Mouse (Mus musculus): ENCODE measurements at regions not wholly inside any gene's neighbourhood (a gene's known extent, or its start where the extent isn't known, plus 50 kb on each side); places are given as distances from the start of the nearest gene placed in this dataset.

DNA sequence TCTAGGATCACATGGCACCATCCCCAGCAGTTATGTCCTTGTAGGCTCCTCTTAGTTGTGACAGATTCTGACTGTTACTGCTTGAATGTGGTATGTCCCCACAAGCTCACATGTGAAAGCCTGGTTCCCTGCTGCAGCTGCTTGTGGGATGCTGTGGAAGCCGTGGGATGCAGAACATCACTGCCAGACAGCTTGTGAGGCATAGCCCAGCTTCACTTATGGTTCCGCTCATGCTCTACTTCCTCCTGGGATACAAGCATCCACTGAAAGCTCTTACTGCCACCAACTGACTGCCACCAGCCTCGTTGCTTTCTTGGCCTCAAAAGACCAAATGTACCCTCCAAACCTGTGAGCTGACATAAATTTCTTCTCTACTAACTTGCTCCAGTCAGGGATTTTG lies 167.7 kb upstream of the Ccdc122 start:
- DNase-seq (ENCODE audit: low read depth, low spot score), result no peak

DNA sequence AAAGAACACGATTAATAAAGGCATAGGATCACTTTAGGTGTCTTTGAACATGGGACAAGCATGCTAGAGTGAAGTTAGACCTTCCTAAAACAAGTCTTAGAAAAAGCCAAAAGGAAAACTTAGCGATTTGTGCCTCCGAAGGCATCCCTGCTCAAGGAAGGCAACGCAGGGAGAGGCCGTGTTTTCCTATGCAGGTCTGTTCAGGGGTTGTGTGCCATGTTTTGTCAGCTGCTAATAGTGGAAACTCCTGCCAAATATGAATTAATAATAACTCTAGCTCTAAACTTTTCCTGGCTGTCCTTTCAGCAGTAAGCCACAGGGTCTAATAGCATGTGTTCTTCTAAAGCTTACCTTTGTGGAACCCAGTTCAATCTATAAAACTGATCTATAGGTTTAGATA lies 168.4 kb upstream of the Ccdc122 start:
- DNase-seq (ENCODE audit: low read depth, low spot score), result no peak

DNA sequence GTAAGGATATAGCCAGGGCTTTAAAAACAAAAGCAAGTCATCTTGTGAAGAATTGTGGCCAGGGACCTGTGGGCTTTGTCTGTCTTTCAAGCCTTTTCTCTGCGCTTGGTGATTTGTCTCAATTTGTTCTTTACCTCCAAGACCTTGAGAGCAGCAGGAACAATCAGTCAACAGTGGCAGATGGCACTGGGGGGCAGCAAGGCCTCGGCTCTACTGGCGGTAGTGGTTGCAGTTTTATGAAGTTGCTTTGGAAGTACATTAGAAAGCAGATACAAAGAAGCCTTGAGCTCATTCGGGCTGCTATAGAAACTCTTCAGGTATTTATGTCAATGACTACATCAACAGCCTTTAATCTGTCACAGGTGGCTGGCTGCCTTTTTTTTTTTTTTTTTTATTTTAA lies 171.9 kb upstream of the Ccdc122 start:
- no peak for DNase-seq (ENCODE audit: low read depth, low spot score)

DNA sequence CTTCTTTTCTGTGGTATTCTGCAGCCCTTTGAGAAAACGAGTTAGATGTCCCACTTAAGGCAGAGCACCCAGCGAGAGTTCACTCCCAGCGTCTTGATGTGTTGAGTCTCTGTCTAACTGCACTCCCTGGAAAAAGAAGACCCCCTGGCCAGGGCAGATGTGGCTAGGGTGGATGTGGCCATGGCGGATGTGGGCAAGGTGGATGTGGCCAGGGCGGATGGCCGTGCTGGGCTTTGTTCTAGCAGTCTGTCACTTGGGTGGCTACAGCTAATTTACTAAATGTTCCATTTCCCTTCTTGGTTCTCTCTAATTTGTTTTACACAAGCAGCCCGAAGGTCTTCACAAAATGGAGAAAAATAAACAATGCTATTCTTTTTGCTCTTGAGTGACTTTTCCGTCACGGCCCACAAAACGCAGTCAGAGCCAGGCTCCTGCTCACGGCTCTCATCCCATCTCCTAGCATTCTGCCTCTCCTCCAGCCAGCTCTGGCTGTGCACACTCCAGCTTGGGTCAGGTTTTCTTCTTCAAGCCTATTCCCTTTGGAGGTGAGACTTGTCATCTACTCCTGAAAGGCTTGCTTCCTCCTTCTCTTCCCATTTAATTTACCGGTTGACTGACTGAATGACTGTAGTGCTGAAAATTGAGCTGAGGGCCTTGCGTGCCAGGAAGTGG lies 173.4 kb upstream of the Ccdc122 start:
- no peak for DNase-seq (ENCODE audit: low read depth, low spot score)

DNA sequence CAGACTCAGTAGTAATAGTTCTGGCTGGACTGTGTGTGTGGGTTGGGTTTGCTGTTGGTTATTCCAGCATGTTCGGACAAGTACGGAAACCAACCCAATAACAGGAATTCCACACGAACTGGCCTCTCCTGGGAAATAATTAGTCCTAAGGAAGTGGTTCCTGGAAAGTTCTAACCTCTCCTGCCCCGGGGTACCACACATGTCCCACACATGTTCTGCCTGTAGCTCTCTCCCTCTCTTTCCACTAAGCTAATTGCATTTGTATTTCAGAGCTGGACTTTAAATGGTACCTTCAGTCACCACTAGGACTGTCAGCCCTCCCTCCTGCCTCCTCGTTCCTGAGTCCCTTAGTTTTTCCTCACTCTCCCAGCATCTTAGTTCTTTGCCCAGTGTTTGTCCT lies 178.2 kb upstream of the Ccdc122 start:
- no peak for DNase-seq (ENCODE audit: low read depth, low spot score)

DNA sequence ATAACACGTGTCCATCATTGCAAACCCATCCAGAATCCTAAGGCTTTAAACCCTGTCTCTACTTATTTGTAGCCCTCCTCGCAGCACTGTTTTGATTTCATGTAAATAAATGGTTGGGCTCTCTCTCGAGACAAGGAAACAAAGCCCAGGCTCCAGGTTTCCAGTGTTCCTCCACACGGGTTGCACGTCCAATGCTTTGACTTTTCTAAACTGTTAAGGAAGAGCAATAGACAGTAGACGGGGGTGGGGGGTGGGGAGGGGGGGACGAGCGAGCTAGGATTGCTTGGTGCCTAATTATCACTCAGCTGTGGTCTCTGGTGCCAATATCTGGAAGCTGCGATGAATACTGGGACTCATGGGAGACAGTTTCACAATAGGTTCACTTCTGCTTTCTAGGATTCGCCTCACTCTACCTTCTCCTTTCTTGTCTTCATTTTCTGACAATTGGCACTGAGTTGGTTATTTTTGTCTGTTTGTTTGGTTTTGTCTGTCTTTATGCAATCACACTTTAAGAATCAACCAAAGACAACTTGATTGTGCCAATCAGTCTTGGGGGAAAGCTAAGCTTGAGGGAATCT lies 179.3 kb upstream of the Ccdc122 start:
- DNase-seq (ENCODE audit: low read depth, low spot score), result no peak

DNA sequence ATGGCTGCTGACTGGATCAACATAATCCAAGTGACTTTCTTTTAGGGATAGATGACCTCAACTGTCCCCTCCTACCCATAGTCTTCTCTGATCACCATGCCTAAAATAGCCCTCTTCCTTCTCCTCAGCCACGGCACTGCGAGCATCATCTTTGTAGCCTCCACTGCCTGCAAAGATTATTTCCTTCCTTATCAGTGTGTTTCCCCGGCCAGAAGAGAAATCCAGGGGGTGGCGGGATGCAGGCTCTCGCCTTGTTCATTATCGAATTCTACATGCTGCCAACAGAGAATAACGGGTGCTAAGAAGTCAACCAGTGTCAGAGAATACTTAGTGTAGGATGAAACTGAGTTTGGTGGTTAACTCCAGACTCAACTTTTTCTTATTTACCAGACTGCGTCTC lies 180.0 kb upstream of the Ccdc122 start:
- no peak for DNase-seq (ENCODE audit: low read depth, low spot score)

DNA sequence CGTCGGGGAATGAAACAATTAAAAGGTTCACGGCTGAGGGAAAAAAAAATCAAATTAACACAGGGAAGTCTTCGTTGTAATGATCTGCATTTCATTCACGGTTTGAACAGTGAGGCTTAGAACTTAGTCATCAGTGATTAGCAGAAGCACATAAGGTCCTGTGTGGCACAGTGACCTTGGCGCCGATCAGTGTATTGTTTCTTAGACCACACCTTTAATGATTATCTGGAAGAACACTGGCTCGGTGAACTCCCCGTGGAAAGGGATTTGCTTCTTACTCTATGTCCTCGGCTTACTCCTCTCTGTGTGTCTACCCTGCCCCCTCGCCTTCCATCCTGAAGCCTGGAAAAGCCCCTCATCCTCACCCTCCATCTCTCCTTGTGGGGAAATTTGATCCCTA lies 181.6 kb upstream of the Ccdc122 start:
- DNase-seq (ENCODE audit: low read depth, low spot score), result no peak

DNA sequence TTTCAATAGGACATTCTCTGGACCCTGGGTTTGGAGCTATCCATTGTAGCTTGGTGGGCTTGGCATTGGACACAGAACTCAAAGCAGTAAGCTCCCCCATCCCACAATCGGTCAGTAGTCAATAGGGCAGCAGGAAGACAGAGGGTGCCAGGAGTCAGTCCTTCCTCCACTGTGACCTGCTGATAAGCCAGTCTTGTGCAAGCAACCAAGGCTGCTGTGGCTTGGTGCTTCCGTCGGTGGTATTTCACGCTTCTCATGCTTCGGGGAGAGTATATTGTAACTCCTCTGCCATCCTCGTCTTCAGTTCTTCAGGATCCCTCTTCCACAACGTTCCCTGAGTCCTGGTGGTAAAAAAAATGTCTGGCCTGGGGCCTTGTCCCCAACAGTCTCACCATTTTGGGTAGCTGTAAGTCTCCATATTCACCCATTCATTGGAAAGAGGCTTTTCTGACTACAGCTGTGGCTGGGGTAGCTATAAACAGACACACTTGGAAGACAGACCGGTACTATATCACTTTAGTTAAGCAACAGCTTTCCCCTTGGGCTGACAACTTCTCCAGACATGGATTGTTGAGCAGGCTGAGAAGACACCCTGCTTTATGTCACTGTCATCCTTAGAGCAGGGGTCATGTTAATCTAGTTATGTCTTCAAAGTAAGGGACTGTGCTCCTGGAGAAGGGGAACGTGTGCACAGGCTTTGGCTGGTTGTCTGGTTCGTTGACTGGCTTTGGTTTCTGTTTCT lies 184.9 kb upstream of the Ccdc122 start:
- DNase-seq (ENCODE audit: low read depth, low spot score), result no peak

DNA sequence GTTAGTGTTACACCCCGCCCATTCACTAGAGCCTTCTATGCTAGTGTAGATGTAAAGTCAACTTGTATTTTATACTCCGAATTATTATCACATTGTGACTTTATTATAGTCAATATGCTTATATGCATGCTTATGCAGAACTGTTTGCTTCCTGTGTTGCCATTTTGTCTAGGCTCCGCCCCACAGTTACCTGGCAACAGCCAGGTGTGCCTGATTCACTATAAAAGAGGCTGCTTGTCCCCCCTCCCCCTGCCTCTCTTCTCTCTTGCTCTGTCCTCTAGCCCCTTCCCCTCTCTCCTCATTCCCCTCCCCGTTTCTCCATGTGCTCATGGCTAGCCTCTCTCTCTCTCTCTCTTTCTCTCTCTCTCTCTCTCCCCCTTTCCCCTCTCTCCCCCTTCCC lies 185.9 kb upstream of the Ccdc122 start:
- DNase-seq (ENCODE audit: low read depth, low spot score), result no peak

DNA sequence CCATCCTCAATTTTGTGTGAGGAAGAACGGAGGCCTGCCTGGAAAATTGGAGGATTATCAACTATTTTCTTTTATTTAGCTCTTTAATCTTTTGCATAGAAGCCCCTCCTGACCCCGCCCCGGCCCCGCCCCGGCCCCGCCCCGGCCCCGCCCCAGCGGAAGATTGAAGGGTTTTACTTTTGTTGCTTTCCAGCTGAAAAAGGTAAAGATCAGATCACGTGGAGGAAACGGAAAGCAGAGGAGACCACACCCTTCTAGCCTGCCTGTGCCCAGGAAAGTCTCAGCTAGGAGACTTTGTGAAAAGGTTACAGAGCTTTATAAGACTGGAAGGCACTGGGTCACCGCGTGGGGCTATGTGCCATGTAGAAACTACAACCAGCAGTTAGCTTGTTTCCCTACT lies 186.5 kb upstream of the Ccdc122 start:
- no peak for DNase-seq (ENCODE audit: low read depth, low spot score)

DNA sequence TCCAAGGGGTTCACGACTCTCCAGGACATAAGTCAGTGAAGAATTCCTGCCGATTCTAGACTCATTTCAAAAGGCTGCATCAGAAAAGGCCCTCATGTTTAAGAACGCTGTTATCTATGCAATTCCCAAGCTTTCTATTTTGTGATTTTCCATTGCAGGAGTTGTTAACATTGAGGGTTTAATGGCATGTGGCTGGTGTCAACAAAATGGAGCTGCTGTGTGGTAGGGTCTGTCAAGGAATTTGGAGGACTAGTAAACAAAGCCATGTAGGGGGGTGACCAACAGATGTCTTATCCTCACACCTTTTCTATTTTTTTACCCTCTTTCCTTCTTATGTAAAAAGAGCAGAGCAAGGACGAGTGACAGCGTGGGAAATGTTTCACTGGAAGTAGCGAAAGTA lies 186.9 kb upstream of the Ccdc122 start:
- DNase-seq (ENCODE audit: low read depth, low spot score), result no peak

DNA sequence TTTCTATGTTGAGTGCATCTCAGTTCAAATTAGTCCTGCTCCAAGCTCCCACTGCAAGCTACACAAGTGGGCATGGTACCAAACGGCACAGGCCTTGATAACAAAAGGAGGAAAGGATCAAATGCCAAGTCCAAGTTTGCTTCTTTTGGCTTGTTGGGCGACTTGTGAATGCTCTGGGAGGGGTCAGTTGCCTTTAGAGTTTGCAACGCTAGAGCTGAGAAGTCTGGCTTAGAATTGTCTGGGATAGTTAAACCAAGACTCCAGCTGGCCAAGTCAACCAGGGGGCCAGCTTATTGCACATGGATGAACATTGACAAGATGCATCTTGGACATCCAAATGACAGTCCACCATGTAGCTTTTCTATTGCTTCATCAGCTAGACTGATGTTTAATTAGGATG lies 187.5 kb upstream of the Ccdc122 start:
- DNase-seq (ENCODE audit: low read depth, low spot score), result no peak

DNA sequence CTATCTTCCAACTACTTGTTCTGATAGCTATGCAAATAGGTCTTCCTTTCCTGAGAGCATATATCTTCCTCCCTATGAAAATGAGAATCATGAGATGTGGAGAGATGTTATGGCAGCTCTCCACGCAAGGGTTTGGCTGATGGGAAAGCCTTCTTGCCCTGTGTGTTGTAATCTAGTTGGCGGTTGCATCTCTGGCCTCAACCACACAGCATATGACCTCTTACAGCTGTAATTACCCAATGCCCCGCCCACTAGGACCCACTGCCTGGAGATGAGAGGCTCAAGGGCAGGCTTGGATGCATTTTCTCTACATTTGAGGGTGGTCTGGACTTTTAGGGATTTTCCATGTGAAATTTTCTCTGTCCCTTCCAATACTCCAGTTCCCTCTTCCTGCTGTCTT lies 190.9 kb upstream of the Ccdc122 start:
- DNase-seq (ENCODE audit: low read depth, low spot score), result no peak

DNA sequence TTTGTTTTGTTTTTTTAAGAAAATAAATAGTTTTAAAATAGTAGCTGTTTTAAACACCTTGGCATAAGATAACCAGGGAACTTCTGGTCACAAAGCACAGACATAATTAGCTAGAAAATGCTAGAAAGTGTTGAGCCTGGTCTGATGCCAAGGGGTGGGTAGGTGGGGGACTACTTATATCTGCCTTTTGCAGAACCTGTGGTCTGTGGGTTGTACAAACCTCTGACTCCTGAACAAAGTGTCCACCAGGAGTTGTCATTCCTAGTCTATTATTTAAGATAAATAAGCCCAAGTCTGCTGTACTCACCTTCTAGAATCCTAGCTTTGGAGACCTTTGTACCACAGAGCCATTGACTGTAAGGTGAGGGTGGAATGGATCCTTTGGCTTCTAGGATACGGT lies 191.9 kb upstream of the Ccdc122 start:
- DNase-seq (ENCODE audit: low read depth, low spot score), result no peak

DNA sequence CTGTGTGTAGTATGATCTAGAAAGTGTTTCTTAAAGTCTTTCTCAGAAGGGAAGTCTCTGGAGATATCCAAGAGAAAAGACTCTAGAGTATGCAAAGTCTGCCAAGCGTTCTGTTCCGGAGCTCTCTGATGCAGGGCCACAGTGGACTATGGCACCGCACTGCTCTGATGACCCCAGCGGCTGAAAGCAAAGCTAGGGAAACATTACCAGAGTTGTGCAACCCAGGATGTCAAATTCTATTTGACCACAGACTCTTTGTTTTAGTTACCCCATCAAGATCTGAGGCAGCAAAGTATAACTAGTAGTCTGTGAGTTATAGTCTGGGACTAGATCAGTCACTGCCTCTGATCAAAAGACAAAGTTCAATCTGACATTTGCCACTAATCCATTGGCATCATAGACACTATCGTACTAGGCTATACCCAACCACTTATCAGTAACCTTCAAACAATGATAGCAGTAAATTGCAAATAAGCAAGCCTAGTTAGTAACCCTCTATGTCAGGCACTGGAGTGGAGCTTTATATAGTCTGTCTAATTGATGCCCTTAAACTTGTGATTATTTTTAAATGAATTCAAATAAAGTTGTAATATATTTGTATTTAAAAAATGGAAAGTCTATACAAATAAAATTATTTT lies 198.9 kb upstream of the Ccdc122 start:
- DNase-seq (ENCODE audit: low read depth, low spot score), result no peak

DNA sequence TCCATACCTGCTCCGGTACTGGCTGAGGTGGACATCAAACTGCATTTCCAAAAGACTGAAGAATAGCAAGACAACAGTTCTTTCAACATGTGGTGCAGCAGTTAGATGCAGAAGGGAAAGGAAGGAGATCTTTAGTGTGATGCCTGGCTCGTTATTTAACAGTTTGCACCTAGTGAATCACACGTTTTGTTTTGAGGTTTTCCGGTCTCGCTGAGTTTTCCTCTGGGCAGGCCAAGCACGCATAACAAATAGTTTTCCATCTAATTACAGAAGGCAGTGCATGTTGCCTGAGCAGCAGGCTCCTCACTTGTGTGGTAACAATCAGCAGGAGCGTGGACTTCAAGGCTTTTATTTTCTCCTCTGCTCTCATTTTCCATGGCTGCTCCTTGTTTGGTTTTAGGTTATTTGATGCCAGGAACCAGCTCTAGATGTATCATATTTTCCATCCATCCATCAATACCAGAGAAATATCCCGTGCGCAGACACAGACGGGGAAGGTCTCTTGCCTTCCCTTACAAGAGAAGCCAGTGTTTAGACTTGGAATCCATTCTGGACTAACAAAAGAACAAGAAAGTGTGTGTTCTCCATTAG lies 199.6 kb upstream of the Ccdc122 start:
- no peak for DNase-seq (ENCODE audit: low read depth, low spot score)

DNA sequence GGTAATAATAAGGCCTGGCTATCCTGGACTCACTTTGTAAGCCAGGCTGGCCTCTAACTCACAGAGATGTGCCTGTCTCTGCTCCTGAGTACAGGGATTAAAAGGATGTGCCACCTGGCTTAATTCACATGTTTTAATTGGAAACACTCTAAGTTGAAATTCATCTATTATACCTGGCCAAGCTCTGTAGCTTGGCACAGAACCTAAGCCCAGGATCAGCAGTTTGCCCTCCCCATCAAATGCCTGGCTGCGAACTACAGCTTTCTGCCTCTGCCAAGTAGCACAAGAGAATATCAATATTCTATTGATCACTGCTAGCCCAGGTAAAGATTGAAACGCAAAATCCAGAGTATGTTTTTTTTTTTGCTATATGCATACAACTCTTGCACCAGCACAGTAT lies 200.3 kb upstream of the Ccdc122 start:
- DNase-seq (ENCODE audit: low read depth, low spot score), result no peak

DNA sequence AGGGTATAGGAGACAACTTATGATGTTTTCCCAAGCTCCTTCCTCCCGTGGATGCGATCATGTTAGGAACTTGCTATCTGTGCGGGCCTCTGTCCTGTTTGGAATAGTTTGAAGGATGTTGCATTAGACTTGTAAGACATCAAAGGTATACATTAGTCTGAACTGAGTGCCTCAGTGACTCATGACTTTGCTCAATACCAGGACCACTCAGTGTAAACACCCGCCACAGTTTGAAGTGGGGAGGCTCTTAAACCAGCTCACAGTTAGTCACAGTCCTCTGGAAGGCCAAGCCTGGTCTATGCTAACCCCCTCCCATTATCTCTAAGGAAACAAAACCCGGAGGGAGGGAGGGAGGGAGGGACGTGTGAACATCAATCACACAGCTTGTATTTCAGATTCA lies 202.5 kb upstream of the Ccdc122 start:
- no peak for DNase-seq (ENCODE audit: low read depth, low spot score)

DNA sequence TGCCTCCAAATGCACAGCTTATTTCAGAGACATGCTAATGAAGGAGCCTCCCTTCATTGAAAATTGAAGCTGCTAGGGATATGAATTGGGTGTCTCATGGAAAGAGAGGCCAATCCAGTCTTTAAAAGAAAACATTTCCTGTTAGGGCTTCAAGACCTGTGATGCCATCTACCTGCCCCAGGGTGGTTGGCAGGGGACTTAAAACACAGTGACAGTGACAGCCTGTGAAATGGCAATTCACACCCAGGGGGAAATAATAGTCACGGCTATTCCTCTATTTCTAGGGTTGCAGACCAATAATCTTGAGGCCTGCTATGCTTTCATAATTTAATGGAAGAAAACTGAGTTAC lies 207.4 kb upstream of the Ccdc122 start:
- no peak for DNase-seq (ENCODE audit: low read depth, low spot score)

DNA sequence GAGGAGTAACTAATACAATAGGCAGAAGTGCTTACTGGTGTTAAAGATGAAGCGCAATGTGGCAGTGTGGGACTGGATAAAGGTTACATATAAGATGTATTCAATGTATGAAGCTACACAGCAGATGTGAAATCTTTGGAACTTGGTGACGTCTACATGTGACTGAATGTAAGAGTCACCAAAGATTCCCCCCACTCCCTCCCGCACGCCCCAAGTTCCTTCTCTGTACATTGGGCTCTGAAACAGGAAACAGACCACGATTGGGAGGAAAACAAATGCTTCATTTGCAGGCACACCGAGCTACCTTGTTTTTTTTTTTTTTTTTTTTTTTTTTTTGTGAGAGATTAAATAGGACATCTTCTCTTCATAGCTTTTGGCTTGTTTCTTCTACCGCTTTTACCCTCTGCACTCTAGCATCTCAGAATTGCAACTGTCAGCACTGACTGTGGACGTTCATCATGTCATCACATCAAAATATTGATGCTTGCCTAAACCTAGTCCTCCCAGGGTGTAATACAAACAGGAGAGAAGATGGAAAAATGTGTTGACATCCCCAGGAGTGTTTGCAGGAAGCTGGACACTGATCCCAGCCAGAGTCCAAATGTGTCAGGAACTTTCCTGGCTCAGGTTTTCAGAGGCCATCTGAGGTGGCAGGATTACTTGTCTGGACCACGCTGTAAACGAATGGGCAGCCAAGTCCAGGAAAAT lies 208.0 kb upstream of the Ccdc122 start:
- DNase-seq (ENCODE audit: low read depth, low spot score), result peak; percentile 44

DNA sequence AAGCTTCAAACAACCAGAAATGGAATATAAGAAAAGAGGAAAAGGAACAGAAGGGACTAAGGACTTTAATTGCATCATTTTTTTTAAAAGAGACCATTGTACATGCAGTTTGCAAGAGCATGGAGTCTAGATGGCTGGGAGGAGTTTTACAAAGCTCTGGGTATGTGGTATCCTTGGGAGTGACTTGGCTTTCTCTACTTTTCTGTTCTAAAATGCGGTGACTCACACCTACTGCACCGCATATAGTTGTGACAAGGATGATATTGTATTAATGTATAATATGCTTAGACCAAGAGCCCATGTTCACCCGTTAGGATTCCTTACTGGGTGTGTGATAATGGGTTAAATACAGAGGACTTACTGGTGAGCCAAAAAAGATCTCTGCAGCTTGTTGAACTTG lies 212.5 kb upstream of the Ccdc122 start:
- DNase-seq (ENCODE audit: low read depth, low spot score), result no peak
